Mouse (Mus musculus): ENCODE results near the gene Ifngr2. TPM values are rescaled to one million over a fixed set of nuclear protein-coding genes. Genes with fewer than 3 reads are reported as not detected.
A peak's percentile ranks its signal among the peaks of the same experiment; 100 is the strongest.
"Not testable (repeated sequence)": the region's sequence is repeated elsewhere in the genome, so short reads cannot be mapped to it uniquely, and the experiment has no call there.

Gene Ifngr2
- 100 to 1,000 TPM; 116 to 132 TPM for total RNA-seq (2021)

GRCm38 (mm10) chr16:91546836-91547741, at the start of gene Ifngr2:
Gene Ifngr2 (plus strand): TSS chr16:91547072.
- intact Hi-C loops (cut with DNase I) = no loop called here
- DNase-seq = peak; percentile 77

- intact Hi-C loops (cut with DNase I) = loop anchor here (10.0 kb wide), 1 partner anchor 413 kb away; no protein-coding TSS in a partner anchor
- DNase-seq = no peak
Observed at GRCm38 (mm10) chr16:91498041-91498440, 48.8 kb upstream of the Ifngr2 start.

- DNase-seq = no peak
- intact Hi-C loops (cut with DNase I) = no loop called here
Observed at GRCm38 (mm10) chr16:91504701-91505100, 42.2 kb upstream of the Ifngr2 start.

GRCm38 (mm10) chr16:91505116-91505601, 41.7 kb upstream of the Ifngr2 start:
- intact Hi-C loops (cut with DNase I) = no loop called here
- peak; percentile 66 to 67 for DNase-seq

- DNase-seq = no peak
- intact Hi-C loops (cut with DNase I) = no loop called here
Observed at GRCm38 (mm10) chr16:91506396-91506795, 40.5 kb upstream of the Ifngr2 start.

GRCm38 (mm10) chr16:91512161-91512787, 34.6 kb upstream of the Ifngr2 start:
- peak; percentile 86 to 91 for DNase-seq

GRCm38 (mm10) chr16:91513099-91513498, 33.8 kb upstream of the Ifngr2 start:
- intact Hi-C loops (cut with DNase I) = loop anchor here (5.0 kb wide), 3 partner anchors 69 to 156 kb away; no protein-coding TSS in a partner anchor
- no peak for DNase-seq

More at GRCm38 (mm10) chr16:91512161-91512787, 34.6 kb upstream of the Ifngr2 start:
- intact Hi-C loops (cut with DNase I) = loop anchor here (1.0 to 5.0 kb wide), 4 partner anchors 49 to 155 kb away; no protein-coding TSS in a partner anchor

GRCm38 (mm10) chr16:91517020-91517419, 29.9 kb upstream of the Ifngr2 start:
- DNase-seq = no peak
- intact Hi-C loops (cut with DNase I) = no loop called here

- intact Hi-C loops (cut with DNase I) = no loop called here
- DNase-seq = no peak
Observed at GRCm38 (mm10) chr16:91522040-91522439, 24.8 kb upstream of the Ifngr2 start.

GRCm38 (mm10) chr16:91522479-91523309, 24.2 kb upstream of the Ifngr2 start:
- intact Hi-C loops (cut with DNase I) = no loop called here
- DNase-seq = peak; percentile 31 to 32

GRCm38 (mm10) chr16:91524206-91524605, 22.7 kb upstream of the Ifngr2 start:
- no peak for DNase-seq
- intact Hi-C loops (cut with DNase I) = no loop called here

- DNase-seq = no peak
- intact Hi-C loops (cut with DNase I) = loop anchor here (5.0 kb wide), 1 partner anchor 169 kb away; no protein-coding TSS in a partner anchor
Observed at GRCm38 (mm10) chr16:91526274-91526673, 20.6 kb upstream of the Ifngr2 start.

- peak; percentile 73 to 77 for DNase-seq
- intact Hi-C loops (cut with DNase I) = loop anchor here (5.0 kb wide), 1 partner anchor 170 kb away; no protein-coding TSS in a partner anchor
Observed at GRCm38 (mm10) chr16:91527051-91527450, 19.8 kb upstream of the Ifngr2 start.

- intact Hi-C loops (cut with DNase I) = loop anchor here (5.0 kb wide), 1 partner anchor 170 kb away; no protein-coding TSS in a partner anchor
Observed at GRCm38 (mm10) chr16:91527500-91527899, 19.4 kb upstream of the Ifngr2 start.

GRCm38 (mm10) chr16:91528578-91528977, 18.3 kb upstream of the Ifngr2 start:
- peak; percentile 55 to 66 for DNase-seq
- intact Hi-C loops (cut with DNase I) = loop anchor here (2.0 to 5.0 kb wide), 2 partner anchors 32 to 171 kb away; no protein-coding TSS in a partner anchor

More at GRCm38 (mm10) chr16:91527500-91527899, 19.4 kb upstream of the Ifngr2 start:
- no peak for DNase-seq

GRCm38 (mm10) chr16:91530830-91531229, 16.0 kb upstream of the Ifngr2 start:
- DNase-seq; intact Hi-C loops (cut with DNase I): not testable (repeated sequence)

- DNase-seq = no peak
- intact Hi-C loops (cut with DNase I) = no loop called here
Observed at GRCm38 (mm10) chr16:91531856-91532255, 15.0 kb upstream of the Ifngr2 start.

GRCm38 (mm10) chr16:91532429-91532828, 14.4 kb upstream of the Ifngr2 start:
- intact Hi-C loops (cut with DNase I) = no loop called here

GRCm38 (mm10) chr16:91533097-91534001, 13.5 kb upstream of the Ifngr2 start:
- intact Hi-C loops (cut with DNase I) = no loop called here
- DNase-seq = no peak

More at GRCm38 (mm10) chr16:91532429-91532828, 14.4 kb upstream of the Ifngr2 start:
- peak in 1 of 2 experiments; percentile 47 for DNase-seq

Data from heart, postnatal 10 days (tissue).